Mouse (Mus musculus): ENCODE data around the gene Soga1. TPM values are rescaled to one million over a fixed set of nuclear protein-coding genes. Genes with fewer than 3 reads are reported as not detected.

Soga1 gene
- polyA plus RNA-seq, 1 experiment from 2014 or later, result 8.1 TPM

GRCm38 (mm10) chr2:157048395-157049181, 30.5 kb downstream of the Soga1 start:
- Histone ChIP-seq H3K27me3 (ENCODE audit: control insufficient read depth, insufficient read depth, low read length) (no peaks in the 10 kb centered on the region), H3K4me3 (ENCODE audit: low read depth, low read length) (no peak overlapping the region), H3K9ac (replicated peaks; ENCODE audit: low read depth, low read length) (no peak overlapping the region), H3K4me2 (replicated peaks; ENCODE audit: low read depth, low read length) (no peak overlapping the region), H3K4me1 (ENCODE audit: control insufficient read depth, insufficient read depth, low read length) (no peaks in the 10 kb centered on the region), H3K9me3 (ENCODE audit: control insufficient read depth, low read depth, low read length) (no peaks in the 10 kb centered on the region), H3K27ac (ENCODE audit: low read length) (no peak overlapping the region), H3K36me3 (ENCODE audit: control insufficient read depth, insufficient read depth, low read length) (peaks cover 37% of the 10 kb centered on the region)
- no peak for ATAC-seq (ENCODE audit: insufficient number of reproducible peaks, insufficient read depth, low FRiP score, low read depth)
- 87% methylated on average over 13 of the region's 13 CpGs for WGBS

- H3K9me3 ChIP-seq (ENCODE audit: control insufficient read depth, low read depth, low read length), result no peaks in the 10 kb centered on the region
- H3K27ac ChIP-seq (ENCODE audit: low read length), result no peak overlapping the region
- H3K36me3 ChIP-seq (ENCODE audit: control insufficient read depth, insufficient read depth, low read length), result peaks cover 28% of the 10 kb centered on the region
- no peak for ATAC-seq (ENCODE audit: insufficient number of reproducible peaks, insufficient read depth, low FRiP score, low read depth)
- no peak overlapping the region for H3K4me2 ChIP-seq (replicated peaks; ENCODE audit: low read depth, low read length)
- H3K4me1 ChIP-seq (ENCODE audit: control insufficient read depth, insufficient read depth, low read length), result no peaks in the 10 kb centered on the region
- no peaks in the 10 kb centered on the region for H3K27me3 ChIP-seq (ENCODE audit: control insufficient read depth, insufficient read depth, low read length)
- H3K9ac ChIP-seq (replicated peaks; ENCODE audit: low read depth, low read length), result no peak overlapping the region
- no peak overlapping the region for H3K4me3 ChIP-seq (ENCODE audit: low read depth, low read length)
- WGBS, result 93% methylated on average over 5 of the region's 5 CpGs
These were observed 32.1 kb downstream of the Soga1 start for GRCm38 (mm10) chr2:157046956-157047355.

GRCm38 (mm10) chr2:157045932-157046331, 33.1 kb downstream of the Soga1 start:
- Histone ChIP-seq H3K36me3 (ENCODE audit: control insufficient read depth, insufficient read depth, low read length) (peaks cover 35% of the 10 kb centered on the region), H3K4me3 (ENCODE audit: low read depth, low read length) (no peak overlapping the region)
- ATAC-seq (ENCODE audit: insufficient number of reproducible peaks, insufficient read depth, low FRiP score, low read depth), result no peak

GRCm38 (mm10) chr2:157043987-157044386, 35.1 kb downstream of the Soga1 start:
- no peak overlapping the region for H3K27ac ChIP-seq (ENCODE audit: low read length)
- H3K9ac ChIP-seq (replicated peaks; ENCODE audit: low read depth, low read length), result no peak overlapping the region
- no peaks in the 10 kb centered on the region for H3K9me3 ChIP-seq (ENCODE audit: control insufficient read depth, low read depth, low read length)
- H3K4me2 ChIP-seq (replicated peaks; ENCODE audit: low read depth, low read length), result no peak overlapping the region
- H3K4me3 ChIP-seq (ENCODE audit: low read depth, low read length), result no peak overlapping the region
- ATAC-seq (ENCODE audit: insufficient number of reproducible peaks, insufficient read depth, low FRiP score, low read depth), result no peak
- H3K27me3 ChIP-seq (ENCODE audit: control insufficient read depth, insufficient read depth, low read length), result no peaks in the 10 kb centered on the region
- peaks cover 55% of the 10 kb centered on the region for H3K36me3 ChIP-seq (ENCODE audit: control insufficient read depth, insufficient read depth, low read length)
- H3K4me1 ChIP-seq (ENCODE audit: control insufficient read depth, insufficient read depth, low read length), result no peaks in the 10 kb centered on the region

More at GRCm38 (mm10) chr2:157045932-157046331, 33.1 kb downstream of the Soga1 start:
- 97% methylated on average over 2 of the region's 2 CpGs for WGBS
- Histone ChIP-seq H3K9ac (replicated peaks; ENCODE audit: low read depth, low read length) (no peak overlapping the region), H3K9me3 (ENCODE audit: control insufficient read depth, low read depth, low read length) (no peaks in the 10 kb centered on the region), H3K27ac (ENCODE audit: low read length) (no peak overlapping the region), H3K4me1 (ENCODE audit: control insufficient read depth, insufficient read depth, low read length) (no peaks in the 10 kb centered on the region), H3K4me2 (replicated peaks; ENCODE audit: low read depth, low read length) (no peak overlapping the region), H3K27me3 (ENCODE audit: control insufficient read depth, insufficient read depth, low read length) (no peaks in the 10 kb centered on the region)

GRCm38 (mm10) chr2:157043556-157043955, 35.5 kb downstream of the Soga1 start:
- no peaks in the 10 kb centered on the region for H3K27me3 ChIP-seq (ENCODE audit: control insufficient read depth, insufficient read depth, low read length)
- H3K36me3 ChIP-seq (ENCODE audit: control insufficient read depth, insufficient read depth, low read length), result peaks cover 59% of the 10 kb centered on the region
- no peak overlapping the region for H3K4me3 ChIP-seq (ENCODE audit: low read depth, low read length)
- no peak overlapping the region for H3K27ac ChIP-seq (ENCODE audit: low read length)
- ATAC-seq (ENCODE audit: insufficient number of reproducible peaks, insufficient read depth, low FRiP score, low read depth), result no peak
- WGBS, result 89% methylated on average over 8 of the region's 8 CpGs
- no peak overlapping the region for H3K4me2 ChIP-seq (replicated peaks; ENCODE audit: low read depth, low read length)
- no peaks in the 10 kb centered on the region for H3K9me3 ChIP-seq (ENCODE audit: control insufficient read depth, low read depth, low read length)
- H3K4me1 ChIP-seq (ENCODE audit: control insufficient read depth, insufficient read depth, low read length), result no peaks in the 10 kb centered on the region
- no peak overlapping the region for H3K9ac ChIP-seq (replicated peaks; ENCODE audit: low read depth, low read length)

GRCm38 (mm10) chr2:157041421-157041820, 37.6 kb downstream of the Soga1 start:
- Histone ChIP-seq H3K9me3 (ENCODE audit: control insufficient read depth, low read depth, low read length) (no peaks in the 10 kb centered on the region), H3K36me3 (ENCODE audit: control insufficient read depth, insufficient read depth, low read length) (peaks cover 70% of the 10 kb centered on the region), H3K27ac (ENCODE audit: low read length) (no peak overlapping the region), H3K4me1 (ENCODE audit: control insufficient read depth, insufficient read depth, low read length) (no peaks in the 10 kb centered on the region), H3K4me3 (ENCODE audit: low read depth, low read length) (no peak overlapping the region), H3K4me2 (replicated peaks; ENCODE audit: low read depth, low read length) (no peak overlapping the region), H3K27me3 (ENCODE audit: control insufficient read depth, insufficient read depth, low read length) (no peaks in the 10 kb centered on the region), H3K9ac (replicated peaks; ENCODE audit: low read depth, low read length) (no peak overlapping the region)
- 90% methylated on average over 7 of the region's 7 CpGs for WGBS
- ATAC-seq (ENCODE audit: insufficient number of reproducible peaks, insufficient read depth, low FRiP score, low read depth), result no peak

- Histone ChIP-seq H3K4me2 (replicated peaks; ENCODE audit: low read depth, low read length) (no peak overlapping the region), H3K9me3 (ENCODE audit: control insufficient read depth, low read depth, low read length) (no peaks in the 10 kb centered on the region), H3K4me3 (ENCODE audit: low read depth, low read length) (no peak overlapping the region), H3K36me3 (ENCODE audit: control insufficient read depth, insufficient read depth, low read length) (peaks cover 72% of the 10 kb centered on the region), H3K27ac (ENCODE audit: low read length) (no peak overlapping the region), H3K4me1 (ENCODE audit: control insufficient read depth, insufficient read depth, low read length) (no peaks in the 10 kb centered on the region), H3K9ac (replicated peaks; ENCODE audit: low read depth, low read length) (no peak overlapping the region), H3K27me3 (ENCODE audit: control insufficient read depth, insufficient read depth, low read length) (no peaks in the 10 kb centered on the region)
- WGBS, result 81% methylated on average over 17 of the region's 17 CpGs
- no peak for ATAC-seq (ENCODE audit: insufficient number of reproducible peaks, insufficient read depth, low FRiP score, low read depth)
These were observed 38.4 kb downstream of the Soga1 start for GRCm38 (mm10) chr2:157040649-157041046.

- no peaks in the 10 kb centered on the region for H3K9me3 ChIP-seq (ENCODE audit: control insufficient read depth, low read depth, low read length)
- H3K4me2 ChIP-seq (replicated peaks; ENCODE audit: low read depth, low read length), result no peak overlapping the region
- peaks cover 73% of the 10 kb centered on the region for H3K36me3 ChIP-seq (ENCODE audit: control insufficient read depth, insufficient read depth, low read length)
- 88% methylated on average over 50 of the region's 50 CpGs for WGBS
- H3K27ac ChIP-seq (ENCODE audit: low read length), result no peak overlapping the region
- no peak overlapping the region for H3K9ac ChIP-seq (replicated peaks; ENCODE audit: low read depth, low read length)
- ATAC-seq (ENCODE audit: insufficient number of reproducible peaks, insufficient read depth, low FRiP score, low read depth), result 0 out of 2 replicates have a peak, but pooled peaks have one; percentile 49
- H3K27me3 ChIP-seq (ENCODE audit: control insufficient read depth, insufficient read depth, low read length), result no peaks in the 10 kb centered on the region
- no peaks in the 10 kb centered on the region for H3K4me1 ChIP-seq (ENCODE audit: control insufficient read depth, insufficient read depth, low read length)
- no peak overlapping the region for H3K4me3 ChIP-seq (ENCODE audit: low read depth, low read length)
These were observed 39.0 kb downstream of the Soga1 start for GRCm38 (mm10) chr2:157039900-157040648.
